Mouse (Mus musculus): ENCODE results near the gene Runx1. TPM values are rescaled to one million over a fixed set of nuclear protein-coding genes. Genes with fewer than 3 reads are reported as not detected.

The Runx1 gene
- polyA plus RNA-seq, 1 experiment: 0.48 TPM

DNA sequence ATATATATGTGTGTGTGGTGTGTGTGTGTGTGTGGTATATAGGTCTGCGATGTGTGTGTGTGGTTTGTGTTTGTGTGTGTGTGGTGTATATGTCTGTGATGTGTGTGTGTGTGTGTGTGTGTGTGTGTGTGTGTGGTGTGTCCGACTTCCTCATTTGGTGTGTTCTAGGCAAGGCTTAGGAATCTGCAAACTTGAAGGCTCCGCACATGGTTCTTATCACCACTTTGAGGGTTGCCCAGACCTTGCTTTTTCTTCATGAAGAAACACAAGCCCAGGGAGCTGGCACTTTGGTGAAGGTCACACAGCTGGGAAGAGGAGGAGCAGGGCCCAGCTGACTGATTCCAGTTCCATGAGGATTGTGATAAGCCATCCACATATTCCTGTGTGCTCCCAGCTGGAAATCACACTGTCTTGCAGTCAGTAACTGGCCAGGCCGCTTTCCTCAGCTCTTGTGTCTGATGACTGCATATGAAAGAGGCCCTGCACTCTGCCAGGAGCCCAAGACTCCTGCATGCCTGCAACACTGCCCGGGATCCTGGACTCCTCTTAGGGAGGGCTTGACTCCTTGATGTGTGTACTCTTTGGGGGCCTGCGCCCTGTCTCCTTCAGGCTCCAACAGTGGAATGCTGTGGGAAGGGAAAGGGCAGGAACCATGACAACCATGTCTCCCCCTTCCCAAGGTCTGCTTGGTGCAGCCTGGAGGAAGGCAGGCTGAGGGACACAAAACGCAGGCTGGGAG lies 246.9 kb downstream of the Runx1 start:
- TF ChIP-seq CTCF (IDR thresholded peaks at IDR 0.05; ENCODE audit: extremely low read depth, insufficient read depth, low read length) (no peak), POLR2A (IDR thresholded peaks at IDR 0.05; ENCODE audit: extremely low read depth, insufficient read depth, low read length) (no peak)
- no peaks in the 10 kb centered on the region for H3K4me1 ChIP-seq (ENCODE audit: control insufficient read depth, insufficient read depth, low read length)

DNA sequence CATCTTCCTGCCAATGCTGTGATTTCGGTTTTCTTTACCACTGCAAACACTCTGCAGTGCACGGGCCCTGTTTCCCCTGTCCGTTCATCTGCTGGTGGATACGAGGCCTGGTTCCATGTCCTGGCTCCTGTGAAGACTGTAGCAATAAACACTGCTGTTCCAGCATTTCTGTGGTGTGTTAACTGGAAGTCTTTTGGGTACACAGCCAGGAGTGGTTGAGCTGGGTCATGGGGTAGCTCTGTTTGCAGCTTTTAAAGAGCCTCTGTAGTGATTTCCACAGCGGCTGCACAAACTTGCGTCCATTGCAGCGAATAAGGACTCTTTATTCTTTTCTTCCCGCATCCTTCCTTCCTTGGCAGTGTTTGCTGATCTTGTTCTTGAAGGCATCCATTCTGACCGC lies 248.6 kb downstream of the Runx1 start:
- no peak for TF ChIP-seq CTCF (IDR thresholded peaks at IDR 0.05; ENCODE audit: extremely low read depth, insufficient read depth, low read length)
- TF ChIP-seq POLR2A (IDR thresholded peaks at IDR 0.05; ENCODE audit: extremely low read depth, insufficient read depth, low read length): no peak
- Histone ChIP-seq H3K27ac (ENCODE audit: insufficient read depth, low read length) (no peak overlapping the region), H3K4me3 (ENCODE audit: insufficient read depth, low read length) (no peak overlapping the region), H3K4me1 (ENCODE audit: control insufficient read depth, insufficient read depth, low read length) (no peaks in the 10 kb centered on the region)

More for the DNA sequence above, 246.9 kb downstream of the Runx1 start:
- Histone ChIP-seq H3K27ac (ENCODE audit: insufficient read depth, low read length) (no peak overlapping the region), H3K4me3 (ENCODE audit: insufficient read depth, low read length) (no peak overlapping the region)

GRCm38 (mm10) chr16:92575792-92576191 lies 250.2 kb downstream of the Runx1 start:
- H3K4me3 ChIP-seq (ENCODE audit: insufficient read depth, low read length): no peak overlapping the region
- H3K27ac ChIP-seq (ENCODE audit: insufficient read depth, low read length): no peak overlapping the region
- no peak for TF ChIP-seq POLR2A (IDR thresholded peaks at IDR 0.05; ENCODE audit: extremely low read depth, insufficient read depth, low read length)
- TF ChIP-seq CTCF (IDR thresholded peaks at IDR 0.05; ENCODE audit: extremely low read depth, insufficient read depth, low read length): no peak
- no peaks in the 10 kb centered on the region for H3K4me1 ChIP-seq (ENCODE audit: control insufficient read depth, insufficient read depth, low read length)

GRCm38 (mm10) chr16:92573193-92573592 lies 252.8 kb downstream of the Runx1 start:
- no peak for TF ChIP-seq POLR2A (IDR thresholded peaks at IDR 0.05; ENCODE audit: extremely low read depth, insufficient read depth, low read length)
- no peak for TF ChIP-seq CTCF (IDR thresholded peaks at IDR 0.05; ENCODE audit: extremely low read depth, insufficient read depth, low read length)
- H3K4me3 ChIP-seq (ENCODE audit: insufficient read depth, low read length): no peak overlapping the region
- H3K27ac ChIP-seq (ENCODE audit: insufficient read depth, low read length): no peak overlapping the region
- H3K4me1 ChIP-seq (ENCODE audit: control insufficient read depth, insufficient read depth, low read length): no peaks in the 10 kb centered on the region

GRCm38 (mm10) chr16:92571246-92571645 lies 254.7 kb downstream of the Runx1 start:
- Histone ChIP-seq H3K27ac (ENCODE audit: insufficient read depth, low read length) (no peak overlapping the region), H3K4me3 (ENCODE audit: insufficient read depth, low read length) (no peak overlapping the region), H3K4me1 (ENCODE audit: control insufficient read depth, insufficient read depth, low read length) (no peaks in the 10 kb centered on the region)
- no peak for TF ChIP-seq CTCF (IDR thresholded peaks at IDR 0.05; ENCODE audit: extremely low read depth, insufficient read depth, low read length)
- no peak for TF ChIP-seq POLR2A (IDR thresholded peaks at IDR 0.05; ENCODE audit: extremely low read depth, insufficient read depth, low read length)

GRCm38 (mm10) chr16:92566146-92566545 lies 259.8 kb downstream of the Runx1 start:
- H3K27ac ChIP-seq (ENCODE audit: insufficient read depth, low read length): no peak overlapping the region
- no peak for TF ChIP-seq POLR2A (IDR thresholded peaks at IDR 0.05; ENCODE audit: extremely low read depth, insufficient read depth, low read length)
- no peak for TF ChIP-seq CTCF (IDR thresholded peaks at IDR 0.05; ENCODE audit: extremely low read depth, insufficient read depth, low read length)
- H3K4me3 ChIP-seq (ENCODE audit: insufficient read depth, low read length): no peak overlapping the region
- H3K4me1 ChIP-seq (ENCODE audit: control insufficient read depth, insufficient read depth, low read length): 0 out of 2 replicates have a peak, but pooled peaks cover 1% of the 10 kb centered on the region

GRCm38 (mm10) chr16:92565708-92566107 lies 260.2 kb downstream of the Runx1 start:
- TF ChIP-seq CTCF (IDR thresholded peaks at IDR 0.05; ENCODE audit: extremely low read depth, insufficient read depth, low read length) (peak; percentile 91), POLR2A (IDR thresholded peaks at IDR 0.05; ENCODE audit: extremely low read depth, insufficient read depth, low read length) (no peak)
- no peak overlapping the region for H3K27ac ChIP-seq (ENCODE audit: insufficient read depth, low read length)
- 0 out of 2 replicates have a peak, but pooled peaks cover 1% of the 10 kb centered on the region for H3K4me1 ChIP-seq (ENCODE audit: control insufficient read depth, insufficient read depth, low read length)
- no peak overlapping the region for H3K4me3 ChIP-seq (ENCODE audit: insufficient read depth, low read length)

DNA sequence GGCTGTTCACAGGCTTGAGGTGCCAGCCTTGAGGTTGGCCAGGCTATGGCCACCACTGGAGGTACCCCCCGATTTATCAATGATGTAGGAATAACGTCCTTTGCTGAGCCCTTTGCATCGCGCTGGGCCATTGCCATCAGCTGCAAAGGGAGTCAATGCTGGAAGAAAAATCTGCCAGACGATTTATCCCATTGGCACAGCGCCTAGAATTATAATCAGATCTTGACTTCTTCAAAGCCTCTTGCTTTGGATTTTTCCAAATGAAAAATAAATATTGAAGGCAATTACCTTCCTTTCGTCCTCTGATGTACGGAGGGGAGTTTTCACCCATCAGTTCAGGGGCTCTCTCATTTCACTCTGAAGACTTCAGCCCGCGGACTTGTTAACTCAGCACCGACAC lies 260.7 kb downstream of the Runx1 start:
- Histone ChIP-seq H3K4me3 (ENCODE audit: insufficient read depth, low read length) (no peak overlapping the region), H3K4me1 (ENCODE audit: control insufficient read depth, insufficient read depth, low read length) (0 out of 2 replicates have a peak, but pooled peaks cover 1% of the 10 kb centered on the region), H3K27ac (ENCODE audit: insufficient read depth, low read length) (no peak overlapping the region)
- no peak for TF ChIP-seq POLR2A (IDR thresholded peaks at IDR 0.05; ENCODE audit: extremely low read depth, insufficient read depth, low read length)
- no peak for TF ChIP-seq CTCF (IDR thresholded peaks at IDR 0.05; ENCODE audit: extremely low read depth, insufficient read depth, low read length)

DNA sequence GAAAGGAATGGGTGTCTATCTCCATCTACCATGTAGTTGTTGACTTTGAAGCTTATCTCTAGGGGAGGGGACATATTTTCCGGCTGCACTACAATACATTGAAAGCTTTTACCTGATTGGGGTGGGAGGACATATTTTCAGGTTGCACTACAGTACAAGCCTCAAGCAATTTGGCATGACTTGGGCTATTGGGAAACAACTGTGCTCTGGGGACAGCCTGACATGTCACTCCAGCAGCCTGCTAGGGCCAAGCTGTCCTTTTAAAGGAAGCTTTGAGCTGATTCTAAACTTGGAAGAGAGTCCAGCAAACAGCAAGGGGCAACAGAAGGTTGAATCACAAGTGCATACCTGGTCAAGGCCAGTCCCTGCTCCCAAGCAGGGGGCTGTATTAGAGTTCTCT lies 270.9 kb downstream of the Runx1 start:
- Histone ChIP-seq H3K27ac (ENCODE audit: insufficient read depth, low read length) (no peak overlapping the region), H3K4me1 (ENCODE audit: control insufficient read depth, insufficient read depth, low read length) (no peaks in the 10 kb centered on the region), H3K4me3 (ENCODE audit: insufficient read depth, low read length) (no peak overlapping the region)
- TF ChIP-seq CTCF (IDR thresholded peaks at IDR 0.05; ENCODE audit: extremely low read depth, insufficient read depth, low read length) (no peak), POLR2A (IDR thresholded peaks at IDR 0.05; ENCODE audit: extremely low read depth, insufficient read depth, low read length) (no peak)

DNA sequence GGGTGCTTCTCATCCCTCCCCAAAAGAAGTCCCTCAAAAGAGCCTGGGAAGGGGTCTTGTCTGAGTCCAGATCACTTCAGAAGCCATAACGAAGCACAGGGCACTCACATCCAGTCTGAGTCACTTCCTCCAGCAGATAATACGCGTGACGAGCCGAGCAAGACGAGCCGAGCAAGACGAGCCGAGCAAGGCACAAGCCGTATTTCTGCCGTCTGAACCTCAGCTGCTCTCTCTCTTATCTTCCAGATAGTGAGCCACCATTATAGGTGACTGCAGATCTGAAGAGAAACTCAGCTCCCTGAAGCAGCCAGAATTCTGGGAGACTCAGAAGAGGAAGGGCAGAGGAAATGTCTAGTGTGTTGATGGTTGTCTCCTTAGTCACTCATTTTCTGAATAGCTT lies 273.1 kb downstream of the Runx1 start:
- Histone ChIP-seq H3K27ac (ENCODE audit: insufficient read depth, low read length) (no peak overlapping the region), H3K4me1 (ENCODE audit: control insufficient read depth, insufficient read depth, low read length) (no peaks in the 10 kb centered on the region), H3K4me3 (ENCODE audit: insufficient read depth, low read length) (no peak overlapping the region)
- no peak for TF ChIP-seq CTCF (IDR thresholded peaks at IDR 0.05; ENCODE audit: extremely low read depth, insufficient read depth, low read length)

Data from cortical plate, adult 2 months (tissue).